Mouse (Mus musculus): ENCODE measurements around the gene Mamdc4. TPM values are rescaled to one million over a fixed set of nuclear protein-coding genes. Genes with fewer than 3 reads are reported as not detected.
A peak's percentile ranks its signal among the peaks of the same experiment; 100 is the strongest.

The Mamdc4 gene
- polyA plus RNA-seq (2015; fragmentation: Nextera tagmentation; extraction: Ambion mirVana), result 4.7 and 4.8 TPM in 2 replicates

DNA sequence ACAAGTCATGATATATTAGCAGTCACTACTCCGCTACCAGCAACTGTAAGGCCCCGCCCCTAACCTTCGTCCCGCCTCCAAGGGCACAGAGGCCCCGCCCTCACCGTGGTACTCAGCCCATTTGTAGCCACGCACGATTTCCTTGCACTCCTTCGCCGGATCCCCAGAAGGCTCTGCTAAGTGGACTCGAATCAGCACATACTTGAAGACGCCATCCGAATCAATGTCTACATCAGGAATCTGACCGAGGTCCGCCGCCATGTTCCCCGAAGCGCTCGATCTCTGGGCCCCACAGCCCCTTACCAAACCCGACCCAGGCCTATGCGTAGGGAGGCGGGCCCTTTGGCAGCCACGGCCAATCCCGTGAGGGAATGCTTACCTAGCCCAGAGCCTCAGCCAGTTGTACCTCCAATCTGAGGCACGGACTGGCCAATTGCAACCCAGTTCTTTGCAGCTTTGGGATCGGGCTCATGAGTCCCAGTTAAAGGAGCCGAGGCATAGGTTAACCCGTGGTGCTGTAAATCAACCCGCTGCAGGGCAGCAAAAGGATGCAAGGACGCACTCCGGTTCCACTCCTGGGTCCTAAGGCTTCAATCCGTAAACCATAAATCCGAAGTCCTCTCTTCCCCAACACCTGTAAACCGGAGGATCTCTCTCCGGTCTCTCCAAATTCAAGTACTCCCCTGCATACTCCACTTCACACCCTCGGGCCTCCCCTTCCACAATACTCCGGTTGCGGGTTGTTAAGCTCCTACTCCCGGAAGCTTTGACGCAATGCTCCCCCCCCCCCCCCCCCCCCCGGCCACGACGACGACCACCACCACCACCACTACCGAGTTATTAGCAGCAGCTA, at the start of gene Mamdc4, which contains the start of gene Phpt1:
Gene Mamdc4, minus strand, starts transcription at position 267 of the 853 bp plus-strand sequence.
Gene Phpt1, minus strand, starts transcription at position 646 of the 853 bp plus-strand sequence.
- H3K9ac ChIP-seq, result peak within 1 kb of the TSS; percentile 45
- no peaks in the 10 kb centered on the region for H3K9me3 ChIP-seq
- H3K4me2 ChIP-seq, result peak within 1 kb of the TSS; percentile 89
- peaks cover 40% of the 10 kb centered on the region for H3K27me3 ChIP-seq (replicated peaks)
- H3K27ac ChIP-seq, result peak within 1 kb of the TSS; percentile 89
- peak within 1 kb of the TSS; percentile 54 for H3K4me3 ChIP-seq
- no peaks in the 10 kb centered on the region for H3K36me3 ChIP-seq (replicated peaks)
- WGBS, result under 1% methylated on average over 43 of the region's 45 CpGs
- peaks cover 54% of the 10 kb centered on the region for H3K4me1 ChIP-seq
- peak; percentile 98 for ATAC-seq (replicated peaks)

DNA sequence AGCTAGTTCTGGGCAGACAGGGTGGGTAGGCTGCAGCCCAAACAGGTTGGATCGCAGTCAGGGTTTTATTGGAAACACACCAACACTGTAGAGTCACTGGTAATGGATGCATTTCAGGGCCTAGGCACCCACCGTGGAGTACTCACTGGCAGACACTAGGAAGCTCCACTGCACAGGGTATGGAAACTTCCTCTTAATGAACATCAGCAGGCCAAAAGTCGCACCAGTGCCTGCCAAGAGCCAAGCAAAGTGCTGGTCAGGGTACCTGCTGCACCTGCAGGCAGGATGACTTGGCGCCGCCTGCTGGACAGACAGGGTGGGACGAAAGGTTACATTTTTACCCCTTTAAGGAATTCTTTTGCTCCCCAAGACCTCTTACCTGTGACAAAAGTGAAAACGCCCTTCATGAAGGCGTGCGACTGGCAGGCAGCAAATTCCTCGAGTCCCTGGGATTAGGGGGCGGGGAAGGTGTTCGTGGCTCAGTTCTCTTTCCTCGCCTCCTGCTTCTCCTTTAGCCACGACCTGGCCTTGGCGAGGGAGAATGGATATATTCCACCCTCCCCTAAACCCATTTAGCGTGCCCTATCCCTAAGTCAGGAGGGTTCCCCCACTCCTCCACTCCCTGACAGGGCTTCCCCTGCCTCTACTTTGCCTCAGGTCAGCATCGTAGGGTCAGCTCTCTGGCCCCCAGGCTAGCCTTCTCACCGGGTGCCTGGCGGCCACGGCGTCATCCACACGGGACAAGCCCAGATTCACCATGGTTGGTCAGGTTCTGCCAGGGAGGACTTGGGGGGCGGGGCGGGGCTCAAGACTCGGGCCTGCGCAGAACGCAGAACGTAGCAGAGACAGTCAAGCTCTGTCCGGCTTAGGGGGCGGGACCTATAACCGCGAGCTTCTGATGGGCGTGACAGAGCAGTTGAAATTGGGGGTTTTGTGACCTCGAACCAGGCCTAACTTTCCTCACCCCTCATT, 46.9 kb upstream of the Mamdc4 start, which contains the start of gene Tmem141:
Gene Tmem141, minus strand, starts transcription at position 777 of the 972 bp plus-strand sequence.
- ATAC-seq (replicated peaks), result peak; percentile 94
- peak within 1 kb of the TSS; percentile 80 for H3K9ac ChIP-seq
- peak within 1 kb of the TSS; percentile 84 for H3K4me2 ChIP-seq
- peak within 1 kb of the TSS; percentile 68 for H3K4me3 ChIP-seq
- WGBS, result 5% methylated on average over 34 of the region's 34 CpGs
- H3K27me3 ChIP-seq (replicated peaks), result peaks cover 11% of the 10 kb centered on the region
- H3K36me3 ChIP-seq (replicated peaks), result no peaks in the 10 kb centered on the region
- peaks cover 17% of the 10 kb centered on the region for H3K4me1 ChIP-seq
- no peaks in the 10 kb centered on the region for H3K9me3 ChIP-seq
- peak within 1 kb of the TSS; percentile 82 for H3K27ac ChIP-seq

DNA sequence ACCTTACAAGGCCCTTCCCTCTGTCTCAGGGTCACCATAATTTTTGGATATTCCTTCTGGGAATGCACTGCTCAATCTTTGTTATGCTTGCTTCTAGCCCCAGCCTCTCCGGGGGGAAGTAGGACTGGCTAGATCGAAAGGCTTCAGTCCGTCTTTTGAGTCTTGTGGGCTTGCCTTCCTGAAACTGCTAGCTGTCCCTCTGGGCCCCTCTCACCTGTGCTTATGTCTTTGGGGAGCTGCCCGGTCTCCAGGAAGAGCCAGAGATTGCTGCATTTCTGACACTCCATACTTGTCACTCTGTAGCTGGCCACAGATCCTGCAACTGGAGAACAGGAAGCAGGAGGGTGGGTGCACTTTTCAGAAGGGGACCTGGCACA, 46.2 kb upstream of the Mamdc4 start:
- Histone ChIP-seq H3K27me3 (replicated peaks) (peaks cover 18% of the 10 kb centered on the region), H3K9me3 (no peaks in the 10 kb centered on the region), H3K9ac (0 out of 2 replicates have a peak overlapping the region, but pooled peaks have one; percentile 80), H3K27ac (peak overlapping the region; percentile 82; the same call in 1 of the 2 replicates), H3K4me2 (peak overlapping the region; percentile 84), H3K4me3 (peak overlapping the region; percentile 68; the same call in 1 of the 2 replicates), H3K4me1 (peaks cover 17% of the 10 kb centered on the region), H3K36me3 (replicated peaks) (no peaks in the 10 kb centered on the region)
- ATAC-seq (replicated peaks), result no peak
- WGBS, result 91% methylated on average over 4 of the region's 4 CpGs

DNA sequence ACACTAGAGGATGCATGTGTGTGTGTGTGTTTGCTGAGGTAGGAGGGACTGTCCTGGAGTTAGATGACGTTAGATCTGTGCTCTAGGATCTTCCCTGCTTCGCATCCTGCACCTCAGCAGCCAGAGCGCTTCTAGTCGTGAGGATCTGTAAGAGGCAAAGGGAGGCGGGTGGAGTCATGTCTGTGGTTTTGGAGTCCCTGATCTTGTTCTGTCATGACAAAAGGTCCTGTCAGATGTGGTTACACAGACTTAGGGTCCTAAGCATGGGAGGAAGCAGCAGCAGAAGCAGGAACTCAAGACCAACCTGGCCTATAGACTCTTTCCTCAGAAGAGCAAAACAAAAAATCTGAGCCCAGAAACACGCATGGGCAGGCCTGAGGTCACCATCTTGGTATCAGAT, 45.7 kb upstream of the Mamdc4 start:
- no peaks in the 10 kb centered on the region for H3K36me3 ChIP-seq (replicated peaks)
- WGBS, result 80% methylated on average over 6 of the region's 6 CpGs
- H3K4me2 ChIP-seq, result no peak overlapping the region
- H3K4me1 ChIP-seq, result peaks cover 17% of the 10 kb centered on the region
- no peak overlapping the region for H3K27ac ChIP-seq
- H3K9me3 ChIP-seq, result no peaks in the 10 kb centered on the region
- H3K4me3 ChIP-seq, result no peak overlapping the region
- ATAC-seq (replicated peaks), result no peak
- H3K9ac ChIP-seq, result no peak overlapping the region
- peaks cover 22% of the 10 kb centered on the region for H3K27me3 ChIP-seq (replicated peaks)

DNA sequence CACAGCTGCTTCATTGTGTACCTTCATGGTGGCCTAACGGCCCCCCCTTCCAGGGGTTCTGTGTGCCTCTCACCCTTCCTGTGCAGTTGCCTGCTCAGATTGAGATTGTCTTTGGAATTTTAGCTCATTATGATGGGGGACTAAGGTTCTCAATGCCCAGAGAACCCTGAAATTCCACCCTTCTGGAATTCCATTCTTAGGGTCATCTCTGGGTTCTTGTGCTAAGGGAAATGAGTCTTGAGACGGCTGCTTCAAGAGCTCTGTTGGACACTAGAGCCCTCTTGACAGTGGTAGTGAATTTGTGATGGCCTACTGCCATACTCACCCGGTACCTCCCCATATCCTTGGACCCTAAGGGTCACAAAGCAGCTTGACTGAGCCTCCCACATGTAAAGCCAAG, 42.9 kb upstream of the Mamdc4 start, which contains the start of gene Ccdc183:
Gene Ccdc183, minus strand, starts transcription at position 101 of the 400 bp plus-strand sequence.
- H3K27me3 ChIP-seq (replicated peaks), result peaks cover 31% of the 10 kb centered on the region
- H3K36me3 ChIP-seq (replicated peaks), result no peaks in the 10 kb centered on the region
- no peak within 1 kb of the TSS for H3K4me2 ChIP-seq
- H3K9ac ChIP-seq, result no peak within 1 kb of the TSS
- no peak within 1 kb of the TSS for H3K27ac ChIP-seq
- ATAC-seq (replicated peaks), result no peak
- H3K9me3 ChIP-seq, result no peaks in the 10 kb centered on the region
- H3K4me1 ChIP-seq, result peaks cover 17% of the 10 kb centered on the region
- WGBS, result 87% methylated on average over 3 of the region's 3 CpGs
- no peak within 1 kb of the TSS for H3K4me3 ChIP-seq

DNA sequence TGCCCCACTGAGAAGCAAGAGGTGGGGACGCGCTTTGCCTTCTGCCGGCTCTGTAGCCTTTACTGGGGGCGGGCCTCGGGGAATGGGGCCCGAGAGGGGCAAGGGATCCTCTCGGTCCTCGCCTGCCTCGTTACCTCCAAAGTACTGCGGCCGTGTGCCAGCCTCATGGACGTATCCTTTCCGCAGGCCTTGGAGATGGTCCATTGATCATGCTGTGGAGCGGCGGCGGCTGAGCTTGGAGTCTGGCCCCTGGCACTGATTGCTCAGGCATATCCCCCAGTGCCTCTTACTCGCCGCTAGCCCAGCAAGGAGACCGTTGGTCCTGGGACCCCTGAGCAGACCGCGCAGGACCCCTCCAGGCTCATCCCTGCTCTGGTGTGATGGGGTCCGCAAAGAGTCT, 41.8 kb upstream of the Mamdc4 start:
- Histone ChIP-seq H3K4me2 (no peak overlapping the region), H3K27me3 (replicated peaks) (peaks cover 31% of the 10 kb centered on the region), H3K4me3 (no peak overlapping the region), H3K4me1 (peaks cover 8% of the 10 kb centered on the region), H3K36me3 (replicated peaks) (no peaks in the 10 kb centered on the region), H3K27ac (no peak overlapping the region), H3K9ac (no peak overlapping the region), H3K9me3 (no peaks in the 10 kb centered on the region)
- WGBS, result 18% methylated on average over 22 of the region's 22 CpGs
- ATAC-seq (replicated peaks), result no peak

DNA sequence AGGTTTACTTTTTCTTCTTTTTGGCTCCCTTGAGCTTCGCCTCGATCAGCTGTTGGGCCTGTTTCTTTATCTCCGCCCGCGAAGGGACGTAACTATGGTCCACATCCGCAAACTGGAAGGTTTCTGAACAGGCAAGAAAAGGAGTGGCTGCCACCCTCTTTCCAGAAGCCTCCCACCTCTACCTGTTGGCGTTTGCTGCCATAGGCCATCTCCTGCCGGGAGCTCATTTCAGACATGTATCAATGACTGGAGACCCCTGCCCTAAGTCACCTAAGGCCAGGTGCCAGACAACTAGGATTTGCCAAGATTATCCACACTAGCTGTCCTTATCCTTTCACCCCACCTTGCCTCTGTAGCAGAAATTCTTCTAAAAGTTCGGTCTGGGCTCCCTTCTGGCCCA, 34.0 kb upstream of the Mamdc4 start:
- H3K36me3 ChIP-seq (replicated peaks), result no peaks in the 10 kb centered on the region
- H3K9ac ChIP-seq, result no peak overlapping the region
- H3K9me3 ChIP-seq, result no peaks in the 10 kb centered on the region
- H3K4me3 ChIP-seq, result peak overlapping the region; percentile 83
- peak overlapping the region; percentile 53 for H3K27ac ChIP-seq
- peak overlapping the region; percentile 73 for H3K4me2 ChIP-seq
- no peaks in the 10 kb centered on the region for H3K27me3 ChIP-seq (replicated peaks)
- 72% methylated on average over 10 of the region's 10 CpGs for WGBS
- peak; percentile 40 for ATAC-seq (replicated peaks)
- peaks cover 26% of the 10 kb centered on the region for H3K4me1 ChIP-seq

DNA sequence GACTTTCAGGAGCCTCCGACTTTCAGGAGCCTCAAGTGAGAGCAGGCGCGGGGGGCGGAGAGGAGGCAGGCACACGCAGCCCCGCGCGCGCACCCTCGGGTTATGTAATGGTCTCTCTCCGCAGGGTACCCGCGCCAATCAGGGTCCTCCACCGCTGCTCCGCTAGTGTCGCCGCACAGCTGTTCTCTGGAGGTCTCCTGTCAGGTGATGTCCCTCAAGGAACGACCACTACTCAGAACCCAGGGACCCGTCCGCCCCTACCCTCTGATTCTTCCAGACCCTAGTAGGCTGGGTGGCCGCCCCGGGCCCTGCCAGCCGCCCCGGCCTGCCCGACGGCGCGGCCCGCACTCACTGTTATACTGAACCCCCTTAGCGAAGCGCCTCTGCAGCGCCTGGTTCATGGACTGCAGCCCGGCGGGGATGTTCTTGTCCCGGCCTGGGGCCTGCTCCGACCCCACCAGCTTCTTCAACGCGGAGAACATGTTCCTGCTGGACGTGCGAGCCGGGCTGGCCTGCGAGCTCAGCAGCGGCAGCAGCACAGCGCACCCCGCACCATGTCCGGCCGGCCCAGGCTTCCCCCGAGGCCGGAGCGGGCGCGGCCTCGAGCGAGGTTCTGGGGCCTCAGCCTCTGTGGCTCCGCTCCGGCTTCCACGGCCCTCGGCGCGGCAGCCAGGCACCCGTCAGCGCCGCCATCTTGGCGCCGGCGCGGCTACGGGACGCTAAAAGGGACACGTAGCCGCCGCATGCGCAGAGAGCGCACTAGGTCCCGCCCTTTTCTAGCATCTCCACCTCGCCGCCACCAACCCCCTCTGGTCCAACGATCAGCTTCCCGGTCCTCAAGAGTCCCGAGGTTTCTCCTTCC, 33.3 kb upstream of the Mamdc4 start, which contains the start of gene Rabl6:
Gene Rabl6, minus strand, starts transcription at position 761 of the 862 bp plus-strand sequence.
- ATAC-seq (replicated peaks), result peak; percentile 94
- peaks cover 26% of the 10 kb centered on the region for H3K4me1 ChIP-seq
- H3K9me3 ChIP-seq, result no peaks in the 10 kb centered on the region
- H3K36me3 ChIP-seq (replicated peaks), result no peaks in the 10 kb centered on the region
- H3K27ac ChIP-seq, result peak within 1 kb of the TSS; percentile 90
- no peaks in the 10 kb centered on the region for H3K27me3 ChIP-seq (replicated peaks)
- WGBS, result under 1% methylated on average over 80 of the region's 80 CpGs
- H3K9ac ChIP-seq, result peak within 1 kb of the TSS; percentile 89
- H3K4me2 ChIP-seq, result peak within 1 kb of the TSS; percentile 73
- peak within 1 kb of the TSS; percentile 83 for H3K4me3 ChIP-seq

DNA sequence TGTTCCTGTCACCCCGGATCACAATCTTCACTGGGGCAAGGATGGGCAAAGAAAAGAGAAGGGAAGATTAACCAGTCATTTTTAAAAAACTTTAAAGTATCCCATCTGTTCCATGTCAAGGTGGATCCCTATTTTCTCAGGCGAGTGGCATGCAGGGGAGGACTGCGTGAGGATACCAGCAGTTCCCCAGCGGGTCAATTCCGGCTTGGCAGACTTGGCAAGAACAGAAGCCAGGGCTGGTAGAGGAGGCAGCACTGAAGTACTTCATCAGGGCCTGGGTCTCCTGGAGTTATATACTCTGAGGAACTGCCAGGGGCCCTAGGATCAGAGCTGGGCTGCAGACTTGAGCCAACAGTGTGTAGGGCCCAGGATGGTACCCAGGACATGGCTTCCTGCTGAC, 27.9 kb upstream of the Mamdc4 start:
- no peak for ATAC-seq (replicated peaks)
- Histone ChIP-seq H3K4me2 (no peak overlapping the region), H3K4me3 (no peak overlapping the region), H3K4me1 (peaks cover 16% of the 10 kb centered on the region), H3K27me3 (replicated peaks) (no peaks in the 10 kb centered on the region), H3K9ac (no peak overlapping the region), H3K36me3 (replicated peaks) (peaks cover 32% of the 10 kb centered on the region), H3K9me3 (no peaks in the 10 kb centered on the region), H3K27ac (no peak overlapping the region)
- WGBS, result 94% methylated on average over 5 of the region's 5 CpGs

DNA sequence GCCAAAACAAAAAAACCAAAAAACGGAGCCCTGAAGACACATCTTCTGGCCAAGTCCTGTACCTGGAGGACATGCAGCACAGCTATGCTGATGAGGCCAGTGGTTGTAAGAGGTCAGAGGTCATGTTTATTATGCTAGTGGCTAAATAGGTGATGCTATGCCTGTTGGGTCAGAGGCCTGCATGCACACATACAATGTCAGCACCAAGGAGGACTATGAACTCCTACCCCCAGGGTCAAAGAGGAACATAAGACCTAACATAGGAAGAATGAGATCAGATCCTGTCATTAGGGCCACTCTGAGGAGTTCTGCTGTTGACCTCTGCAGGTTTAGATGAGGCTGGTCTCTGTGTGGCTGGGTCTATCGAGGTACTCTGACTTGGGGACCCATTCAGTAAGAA, 25.4 kb upstream of the Mamdc4 start:
- H3K27me3 ChIP-seq (replicated peaks), result no peaks in the 10 kb centered on the region
- WGBS, result 91% methylated on average over 2 of the region's 2 CpGs
- no peak overlapping the region for H3K4me3 ChIP-seq
- H3K4me1 ChIP-seq, result no peaks in the 10 kb centered on the region
- H3K9ac ChIP-seq, result no peak overlapping the region
- ATAC-seq (replicated peaks), result no peak
- no peaks in the 10 kb centered on the region for H3K9me3 ChIP-seq
- no peak overlapping the region for H3K27ac ChIP-seq
- H3K4me2 ChIP-seq, result no peak overlapping the region
- H3K36me3 ChIP-seq (replicated peaks), result peaks cover 57% of the 10 kb centered on the region

DNA sequence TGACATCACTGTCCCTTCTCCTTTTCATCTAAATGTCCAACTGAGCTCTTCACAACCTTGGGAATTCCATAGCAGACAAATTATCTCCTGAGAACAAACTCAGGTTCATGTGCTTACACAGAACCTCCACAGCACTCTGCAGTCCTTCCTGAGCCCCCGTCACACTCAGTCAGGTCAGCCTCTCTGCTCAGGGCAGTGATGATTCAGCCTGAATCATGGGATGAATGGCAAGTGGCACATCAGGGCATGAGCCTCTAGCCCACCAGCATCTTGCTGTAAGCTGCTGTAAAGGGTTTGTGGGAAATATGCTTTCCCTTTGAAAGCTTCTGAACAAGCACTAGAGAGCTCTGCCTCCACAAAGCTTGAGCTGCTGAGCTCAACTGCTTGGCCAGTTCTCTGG, 24.1 kb upstream of the Mamdc4 start:
- Histone ChIP-seq H3K27me3 (replicated peaks) (no peaks in the 10 kb centered on the region), H3K4me1 (no peaks in the 10 kb centered on the region), H3K36me3 (replicated peaks) (peaks cover 63% of the 10 kb centered on the region), H3K4me3 (no peak overlapping the region), H3K9ac (no peak overlapping the region), H3K9me3 (no peaks in the 10 kb centered on the region), H3K4me2 (no peak overlapping the region), H3K27ac (no peak overlapping the region)
- WGBS, result 94% methylated on average over 1 of the region's 1 CpGs
- no peak for ATAC-seq (replicated peaks)

All from midbrain, embryonic 15.5 days (tissue).